Mouse (Mus musculus) myocyte (in vitro differentiated cells): ENCODE measurements around the gene Lrrc3b.

ENCODE experiments used
- CEBPB ChIP-seq: IDR thresholded peaks from 2 replicates; pipeline ENCODE4 v1.6.1; 2011; ENCODE audit warnings: mild to moderate bottlenecking, moderate library complexity; ENCODE audit not compliant: poor library complexity, insufficient read depth, severe bottlenecking
- E2F4 ChIP-seq: IDR thresholded peaks from one replicate; pipeline ENCODE4 v1.6.1; 2011; ENCODE audit warnings: mild to moderate bottlenecking, control low read depth, moderate library complexity; ENCODE audit not compliant: insufficient read depth
- MAX ChIP-seq: IDR thresholded peaks from one replicate; pipeline ENCODE4 v1.6.1; 2011; ENCODE audit warnings: low read depth, mild to moderate bottlenecking, control low read depth
- MYOD1 ChIP-seq, 3 experiments: IDR thresholded peaks; one replicate each; pipeline ENCODE4 v1.6.1; 2011; ENCODE audit warnings: control low read depth in 2 of 3, low read depth in 2 of 3, mild to moderate bottlenecking in 2 of 3, moderate library complexity in 1 of 3; ENCODE audit not compliant: insufficient read length in 2 of 3, control insufficient read depth in 1 of 3
- MYOG ChIP-seq, 3 experiments: IDR thresholded peaks; one replicate each; pipeline ENCODE4 v1.6.1; 2011; ENCODE audit warnings: control low read depth in 2 of 3, low read depth in 2 of 3, mild to moderate bottlenecking in 2 of 3; ENCODE audit not compliant: insufficient read length in 2 of 3, control insufficient read depth in 1 of 3, insufficient read depth in 1 of 3
- POLR2A ChIP-seq: IDR thresholded peaks from one replicate; pipeline ENCODE4 v1.6.1; 2011; ENCODE audit warnings: low read depth, mild to moderate bottlenecking, control low read depth, moderate library complexity; ENCODE audit not compliant: insufficient read length
- REST ChIP-seq: IDR thresholded peaks from one replicate; pipeline ENCODE4 v1.6.1; 2011; ENCODE audit warnings: mild to moderate bottlenecking, control low read depth, moderate library complexity; ENCODE audit not compliant: insufficient read depth, insufficient read length
- SRF ChIP-seq: IDR thresholded peaks from one replicate; pipeline ENCODE4 v1.6.1; 2011; ENCODE audit warnings: low read depth; ENCODE audit not compliant: control insufficient read depth, insufficient read length
- TCF12 ChIP-seq: IDR thresholded peaks from one replicate; pipeline ENCODE4 v1.6.1; 2011; ENCODE audit warnings: mild to moderate bottlenecking, control low read depth; ENCODE audit not compliant: poor library complexity, insufficient read depth, severe bottlenecking
- USF1 ChIP-seq: IDR thresholded peaks from one replicate; pipeline ENCODE4 v1.6.1; 2011; ENCODE audit warnings: low read depth, mild to moderate bottlenecking, control low read depth, moderate library complexity

DNA sequence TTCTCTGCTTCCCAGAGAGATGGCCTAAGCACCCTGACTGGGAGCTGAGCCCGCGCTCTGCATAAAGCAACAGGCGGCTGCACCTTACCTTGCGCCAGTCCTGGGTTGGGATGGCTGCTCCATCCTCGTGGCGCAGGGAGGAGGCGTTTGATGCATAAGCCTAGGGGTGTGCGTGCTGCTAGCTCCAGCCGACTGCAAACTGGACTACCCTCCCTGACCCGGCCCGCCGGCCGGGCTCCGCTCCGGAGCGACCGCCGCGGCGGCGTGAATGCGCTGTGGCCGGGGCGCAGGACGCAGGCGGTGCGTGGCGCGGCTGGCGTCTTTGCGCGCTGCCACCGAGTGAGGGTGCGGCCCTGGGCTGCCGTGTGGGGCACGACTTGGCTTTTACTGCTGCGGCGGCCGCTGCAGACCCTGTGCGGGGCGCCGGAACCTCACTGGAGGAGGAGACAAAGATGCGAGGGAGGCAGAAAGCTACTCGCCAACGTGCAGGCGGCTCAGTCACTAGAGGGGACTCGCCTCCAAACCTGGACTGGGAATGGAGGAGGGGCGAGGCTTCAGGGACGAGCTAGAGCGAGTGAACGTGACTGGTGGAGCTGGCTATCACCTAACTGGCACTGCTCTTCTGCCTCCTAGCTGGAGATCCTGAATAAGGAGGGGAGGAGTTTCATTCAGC, at the start of gene Lrrc3b:
- TF ChIP-seq POLR2A: no peak
- no peak for TF ChIP-seq MYOD1 (IDR thresholded peaks at IDR 0.05; ENCODE audit: control insufficient read depth in 1 of 3, insufficient read length in 2 of 3, low read depth in 2 of 3)
- no peak for TF ChIP-seq TCF12
- no peak for TF ChIP-seq MAX
- no peak for TF ChIP-seq MYOG (IDR thresholded peaks at IDR 0.05; ENCODE audit: control insufficient read depth in 1 of 3, insufficient read depth in 1 of 3, insufficient read length in 2 of 3, low read depth in 2 of 3)
- TF ChIP-seq REST: no peak
- TF ChIP-seq SRF: no peak
- no peak for TF ChIP-seq CEBPB
- no peak for TF ChIP-seq USF1
- no peak for TF ChIP-seq E2F4
